Mouse (Mus musculus) small intestine, adult 2 months (tissue): ENCODE results near the gene Elane.

ENCODE experiments used
- CTCF ChIP-seq: fragments of 200-500 bp; IDR thresholded peaks from 2 replicates; pipeline ENCODE4 v1.5.1; 2012; ENCODE audit warnings: low read depth, mild to moderate bottlenecking, control low read depth, inconsistent platforms, low read length, moderate library complexity, mixed read lengths; ENCODE audit not compliant: insufficient replicate concordance, insufficient read length; ENCODE audit errors: extremely low read depth
- POLR2A ChIP-seq: fragments of 200-500 bp; IDR thresholded peaks from 2 replicates; pipeline ENCODE4 v1.6.1; 2012; ENCODE audit warnings: low read depth, mild to moderate bottlenecking, control low read depth, inconsistent platforms, low read length, moderate library complexity

DNA sequence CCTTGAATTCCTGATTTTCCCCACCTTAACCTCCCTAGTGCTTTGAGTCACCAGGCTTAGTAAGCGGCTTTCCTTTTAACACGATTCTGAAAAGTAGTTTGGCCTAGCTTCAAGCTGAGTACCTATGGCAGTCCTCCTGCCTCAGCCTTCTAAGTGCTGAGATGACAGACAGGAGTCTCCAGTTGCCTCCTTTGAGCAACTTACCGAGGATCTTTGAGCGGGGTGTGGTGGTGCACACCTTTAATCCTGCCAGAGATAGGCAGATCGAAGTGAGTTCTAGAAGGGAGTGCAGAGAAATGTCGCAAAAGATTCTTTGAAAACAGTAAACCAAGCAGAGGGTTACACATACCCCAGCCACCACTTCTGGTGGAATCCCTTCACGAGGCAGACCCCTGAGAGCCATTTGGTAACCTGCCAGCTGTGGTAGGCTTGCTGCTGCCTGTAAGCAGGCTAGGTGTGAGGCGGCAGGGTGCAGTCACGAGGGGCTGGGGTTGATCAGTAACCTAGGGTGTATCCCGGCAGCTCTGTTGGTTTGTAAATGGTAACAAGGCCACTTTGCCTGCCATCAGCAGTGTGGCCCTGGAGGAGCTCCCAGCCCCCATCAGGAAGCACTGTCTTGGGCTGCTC is 30.4 kb upstream of the Elane start:
- TF ChIP-seq CTCF = no peak
- peak; percentile 70; the same call in 1 of the 2 replicates for TF ChIP-seq POLR2A
